Mouse (Mus musculus) C2C12 (cell line): ENCODE measurements around the gene Kdm2a. TPM values are rescaled to one million over a fixed set of nuclear protein-coding genes. Genes with fewer than 3 reads are reported as not detected.

Source experiments
- H3K27me3 ChIP-seq: one replicate; pipeline ENCODE4 v1.6.1; 2011; ENCODE audit not compliant: control insufficient read depth, insufficient read depth, insufficient read length
- H3K36me3 ChIP-seq: one replicate; pipeline ENCODE4 v1.6.1; 2011; ENCODE audit not compliant: control insufficient read depth, insufficient read depth
- H3K4me3 ChIP-seq: one replicate; pipeline ENCODE4 v1.5.1; 2011; ENCODE audit warnings: mild to moderate bottlenecking, control low read depth; ENCODE audit not compliant: poor library complexity, insufficient read depth, severe bottlenecking
- H3K79me2 ChIP-seq: one replicate; pipeline ENCODE4 v1.6.1; 2011; ENCODE audit not compliant: control insufficient read depth, insufficient read depth
- H3K79me3 ChIP-seq: one replicate; pipeline ENCODE4 v1.6.1; 2011; ENCODE audit warnings: low read depth, control low read depth
- H3ac ChIP-seq: one replicate; pipeline ENCODE3; 2011; ENCODE audit warnings: low read depth; ENCODE audit not compliant: control insufficient read depth, insufficient read length
- CEBPB ChIP-seq: IDR thresholded peaks from one replicate; pipeline ENCODE4 v1.6.1; 2011; ENCODE audit warnings: low read depth, mild to moderate bottlenecking, control low read depth, moderate library complexity
- CTCF ChIP-seq: IDR thresholded peaks from one replicate; pipeline ENCODE4 v1.5.1; 2011; ENCODE audit not compliant: control insufficient read depth, insufficient read depth, insufficient read length
- FOSL1 ChIP-seq: IDR thresholded peaks from one replicate; pipeline ENCODE4 v1.8.0; 2011; ENCODE audit warnings: mild to moderate bottlenecking, low read length; ENCODE audit not compliant: poor library complexity, insufficient read depth, severe bottlenecking
- MAX ChIP-seq: IDR thresholded peaks from one replicate; pipeline ENCODE4 v1.6.1; 2011; ENCODE audit warnings: mild to moderate bottlenecking, control low read depth
- MYOD1 ChIP-seq: IDR thresholded peaks from one replicate; pipeline ENCODE4 v1.6.1; 2011; ENCODE audit warnings: low read depth; ENCODE audit not compliant: control insufficient read depth, insufficient read length
- MYOG ChIP-seq: IDR thresholded peaks from one replicate; pipeline ENCODE4 v1.6.1; 2011; ENCODE audit not compliant: control insufficient read depth, insufficient read length; ENCODE audit errors: extremely low read depth
- USF1 ChIP-seq: IDR thresholded peaks from one replicate; pipeline ENCODE4 v1.6.1; 2011; ENCODE audit warnings: low read depth, mild to moderate bottlenecking, control low read depth, moderate library complexity
- polyA plus RNA-seq: library from polyadenylated mRNA; unstranded; fragments of >200 nt; fragmentation: generic; extraction: Trizol; gene quantifications from one replicate; pipeline ENCODE4 v1.2.1, GENCODE M21; 2012; ENCODE audit warnings: missing spikeins

Gene Kdm2a
- polyA plus RNA-seq, 1 experiment: 24.0 TPM

- peak; percentile 74 for TF ChIP-seq CTCF
- no peak for TF ChIP-seq USF1
- no peak for TF ChIP-seq MYOG
- Histone ChIP-seq H3K79me3 (no peaks in the 10 kb centered on the region), H3K27me3 (no peaks in the 10 kb centered on the region), H3K79me2 (no peaks in the 10 kb centered on the region), H3K36me3 (peaks cover 9% of the 10 kb centered on the region), H3K4me3 (peak within 1 kb of the TSS; percentile 14), H3ac (peak within 1 kb of the TSS; percentile 31)
Measured at GRCm38 (mm10) chr19:4282898-4283553, 115.1 kb downstream of the Kdm2a start, which contains the start of gene Ankrd13d. Gene Ankrd13d (minus strand): TSS chr19:4283137.

DNA sequence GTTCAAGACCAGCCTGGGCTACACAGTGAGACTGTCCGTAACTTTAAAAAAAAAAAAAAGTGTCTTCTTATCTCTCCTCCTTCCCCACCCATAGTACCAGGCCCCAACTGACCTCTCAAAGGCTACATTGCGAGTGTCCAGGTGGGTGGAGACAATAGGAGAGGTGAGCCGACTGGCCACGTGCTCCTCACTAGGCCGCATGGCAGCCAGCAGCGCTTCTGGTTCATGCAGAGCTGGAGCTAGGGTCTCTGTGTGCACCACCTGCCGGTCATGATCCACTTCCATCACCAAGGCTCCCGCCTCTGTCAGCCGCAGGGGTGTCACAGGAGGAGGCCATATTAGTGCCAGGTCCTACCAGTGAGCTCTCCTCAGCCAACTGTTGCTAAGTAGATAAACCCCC lies 117.7 kb downstream of the Kdm2a start:
- no peak overlapping the region for H3ac ChIP-seq
- no peaks in the 10 kb centered on the region for H3K79me3 ChIP-seq
- H3K27me3 ChIP-seq: no peaks in the 10 kb centered on the region
- no peak for TF ChIP-seq MYOD1
- no peak for TF ChIP-seq USF1
- TF ChIP-seq MAX: no peak
- TF ChIP-seq CTCF: no peak
- no peak for TF ChIP-seq CEBPB
- no peak for TF ChIP-seq FOSL1
- no peak for TF ChIP-seq MYOG
- no peak overlapping the region for H3K4me3 ChIP-seq
- no peaks in the 10 kb centered on the region for H3K79me2 ChIP-seq
- H3K36me3 ChIP-seq: no peaks in the 10 kb centered on the region

GRCm38 (mm10) chr19:4279487-4279886 lies 118.6 kb downstream of the Kdm2a start:
- H3ac ChIP-seq: no peak overlapping the region
- no peak overlapping the region for H3K4me3 ChIP-seq
- H3K79me3 ChIP-seq: no peaks in the 10 kb centered on the region
- H3K36me3 ChIP-seq: no peaks in the 10 kb centered on the region
- TF ChIP-seq MYOD1: no peak
- no peak for TF ChIP-seq MYOG
- TF ChIP-seq CTCF: no peak
- no peak for TF ChIP-seq FOSL1
- no peak for TF ChIP-seq USF1
- TF ChIP-seq MAX: no peak
- no peak for TF ChIP-seq CEBPB
- no peaks in the 10 kb centered on the region for H3K27me3 ChIP-seq
- H3K79me2 ChIP-seq: no peaks in the 10 kb centered on the region

DNA sequence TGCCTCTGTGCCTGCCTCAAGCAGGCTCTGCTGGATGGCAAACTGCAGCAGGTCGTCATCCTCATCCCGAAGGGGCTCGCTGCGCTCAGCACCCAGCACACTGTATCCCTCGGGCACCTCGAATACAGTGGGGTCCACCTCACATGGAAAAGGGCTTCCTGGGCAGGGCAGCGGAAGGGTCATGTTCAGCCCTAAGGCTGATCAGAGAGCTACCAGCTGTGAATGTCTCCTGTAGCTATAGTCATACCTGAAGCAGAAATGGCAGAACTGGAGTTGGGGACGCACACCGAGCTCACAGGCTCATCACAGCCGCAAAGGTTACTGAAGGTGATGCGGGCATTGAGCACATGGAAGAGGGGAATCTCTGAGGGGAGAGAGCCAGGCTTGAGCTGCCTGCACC lies 127.1 kb downstream of the Kdm2a start:
- Histone ChIP-seq H3ac (no peak overlapping the region), H3K36me3 (no peaks in the 10 kb centered on the region), H3K4me3 (no peak overlapping the region), H3K79me2 (no peaks in the 10 kb centered on the region), H3K27me3 (no peaks in the 10 kb centered on the region), H3K79me3 (no peaks in the 10 kb centered on the region)
- TF ChIP-seq CTCF: no peak
- no peak for TF ChIP-seq MAX
- no peak for TF ChIP-seq USF1
- no peak for TF ChIP-seq FOSL1
- no peak for TF ChIP-seq MYOD1
- no peak for TF ChIP-seq CEBPB
- no peak for TF ChIP-seq MYOG

DNA sequence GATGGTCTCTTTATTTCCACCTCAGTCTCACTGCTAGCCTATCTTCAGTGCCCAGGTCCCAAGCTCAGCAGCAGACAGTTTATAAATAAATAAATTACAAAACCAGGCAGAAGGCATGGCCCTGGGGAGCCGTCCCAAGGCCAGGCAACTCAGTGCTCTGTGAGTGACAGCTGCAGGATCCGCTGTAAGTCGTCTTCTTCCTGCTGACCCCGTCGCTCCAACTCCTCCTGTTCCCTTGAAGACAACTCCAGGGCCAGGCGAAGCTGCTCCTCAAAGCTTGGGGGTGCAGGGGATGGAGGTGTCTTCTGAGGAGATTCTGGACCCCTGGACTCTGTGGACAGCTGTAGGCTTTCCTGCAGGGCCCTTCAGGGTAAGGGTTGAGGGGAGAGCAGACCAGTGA lies 127.9 kb downstream of the Kdm2a start:
- TF ChIP-seq MYOG (no peak), MAX (no peak), FOSL1 (no peak), USF1 (no peak), CTCF (no peak), CEBPB (no peak), MYOD1 (no peak)
- Histone ChIP-seq H3K79me2 (no peaks in the 10 kb centered on the region), H3K79me3 (no peaks in the 10 kb centered on the region), H3ac (no peak overlapping the region), H3K4me3 (no peak overlapping the region), H3K27me3 (no peaks in the 10 kb centered on the region), H3K36me3 (no peaks in the 10 kb centered on the region)
